Mouse (Mus musculus): ENCODE results near the gene Smg1. TPM values are rescaled to one million over a fixed set of nuclear protein-coding genes. Genes with fewer than 3 reads are reported as not detected.
A peak's percentile ranks its signal among the peaks of the same experiment; 100 is the strongest.

Smg1 gene
- total RNA-seq (2014; rRNA removed) (38.6 and 39.9 TPM in 2 replicates), polyA plus RNA-seq (2015; fragmentation: Nextera tagmentation; extraction: Ambion mirVana) (15.4 and 15.9 TPM in 2 replicates)

DNA sequence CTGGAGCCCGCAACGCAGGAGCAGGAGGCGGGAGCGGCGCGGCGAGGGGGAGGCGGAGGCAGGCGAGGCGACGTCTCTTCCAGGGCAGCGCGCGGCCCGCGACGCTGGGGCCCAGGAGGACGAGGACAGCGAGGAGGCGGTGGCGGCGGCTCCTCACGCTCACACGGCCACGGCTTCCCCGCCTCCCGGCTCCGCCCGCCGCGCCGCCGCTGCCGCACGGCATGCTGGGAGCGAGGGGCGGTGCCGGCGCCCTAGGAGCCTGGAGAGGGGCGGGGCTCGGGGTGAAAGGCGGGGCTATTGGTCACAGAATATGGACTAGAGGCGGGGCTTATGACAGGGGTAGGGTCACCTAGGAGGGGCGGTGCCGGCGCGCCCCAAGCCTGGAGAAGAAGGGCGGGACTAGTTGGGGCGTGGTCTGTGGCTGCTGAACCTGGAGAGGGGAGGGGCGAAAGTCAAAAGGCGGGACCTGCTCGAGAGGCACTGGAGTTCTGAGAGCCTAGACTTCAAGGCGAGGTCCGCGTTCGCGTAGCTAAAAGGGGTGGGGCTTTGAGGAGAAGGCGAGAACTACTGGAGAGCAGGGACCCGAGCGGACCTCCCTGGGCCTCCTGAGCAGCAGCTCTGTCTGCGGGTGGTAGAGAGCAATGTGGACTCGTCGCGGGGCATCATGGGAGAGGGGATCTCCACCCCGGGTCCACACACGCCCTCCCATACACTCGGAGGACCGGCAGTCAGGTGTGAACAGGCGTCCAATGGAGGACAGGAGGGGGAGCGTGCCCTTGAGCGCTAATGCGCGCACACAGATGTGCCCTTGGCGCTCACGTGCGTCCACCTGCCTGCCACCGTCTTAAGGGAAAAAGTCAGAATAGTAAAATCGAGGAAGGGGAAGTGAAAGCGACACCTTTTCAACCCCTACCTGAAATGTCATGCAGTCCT, at the start of gene Smg1:
Gene Smg1 (minus strand): TSS at position 218 of the 933 bp plus-strand sequence.
- peak; percentile 97 for DNase-seq (ENCODE audit: low spot score)
- Histone ChIP-seq H3K9me3 (ENCODE audit: low read length) (no peaks in the 10 kb centered on the region), H3K9ac (replicated peaks; ENCODE audit: low read length) (peak within 1 kb of the TSS; percentile 87), H3K4me3 (ENCODE audit: low read length) (peak within 1 kb of the TSS; percentile 94), H3K36me3 (ENCODE audit: insufficient read depth, low read length) (no peaks in the 10 kb centered on the region), H3K27me3 (ENCODE audit: insufficient read depth, low read length) (no peaks in the 10 kb centered on the region), H3K4me1 (ENCODE audit: insufficient read depth, low read length) (peaks cover 6% of the 10 kb centered on the region; the same call in 1 of the 2 replicates), H3K27ac (peak within 1 kb of the TSS; percentile 88), H3K4me2 (ENCODE audit: low read depth, low read length) (peak within 1 kb of the TSS; percentile 83)
- TF ChIP-seq CTCF (IDR thresholded peaks at IDR 0.05; ENCODE audit: low read depth) = no peak
- peak; percentile 95 for ATAC-seq
- WGBS = 2% methylated on average over 61 of the region's 79 CpGs

DNA sequence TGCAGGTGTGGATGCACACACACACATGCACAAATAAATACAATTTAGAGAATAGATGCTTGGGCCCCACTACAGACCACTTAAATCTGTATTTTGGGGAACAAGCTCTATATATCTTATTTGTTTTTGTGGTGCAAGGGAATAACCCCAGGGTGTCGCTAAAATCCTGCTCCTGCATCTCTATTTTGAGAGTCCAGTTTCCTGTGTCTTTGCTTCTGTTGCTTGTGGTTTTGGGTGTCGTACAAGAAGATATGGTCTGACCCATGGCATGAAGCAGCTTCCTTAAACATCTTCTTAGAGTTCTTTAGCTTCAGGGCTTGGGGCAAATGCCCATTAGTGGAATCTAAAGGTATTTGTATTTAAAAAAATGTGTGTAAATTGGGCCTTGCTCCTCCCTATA, 39.7 kb upstream of the Smg1 start:
- Histone ChIP-seq H3K4me1 (ENCODE audit: insufficient read depth, low read length) (no peaks in the 10 kb centered on the region), H3K9me3 (ENCODE audit: low read length) (no peaks in the 10 kb centered on the region), H3K27me3 (ENCODE audit: insufficient read depth, low read length) (no peaks in the 10 kb centered on the region), H3K9ac (replicated peaks; ENCODE audit: low read length) (no peak overlapping the region), H3K4me3 (ENCODE audit: low read length) (no peak overlapping the region), H3K27ac (no peak overlapping the region), H3K4me2 (ENCODE audit: low read depth, low read length) (no peak overlapping the region), H3K36me3 (ENCODE audit: insufficient read depth, low read length) (no peaks in the 10 kb centered on the region)
- DNase-seq (ENCODE audit: low spot score) (no peak), ATAC-seq (no peak)
- no peak for TF ChIP-seq CTCF (IDR thresholded peaks at IDR 0.05; ENCODE audit: low read depth)
- 89% methylated on average over 2 of the region's 2 CpGs for WGBS

DNA sequence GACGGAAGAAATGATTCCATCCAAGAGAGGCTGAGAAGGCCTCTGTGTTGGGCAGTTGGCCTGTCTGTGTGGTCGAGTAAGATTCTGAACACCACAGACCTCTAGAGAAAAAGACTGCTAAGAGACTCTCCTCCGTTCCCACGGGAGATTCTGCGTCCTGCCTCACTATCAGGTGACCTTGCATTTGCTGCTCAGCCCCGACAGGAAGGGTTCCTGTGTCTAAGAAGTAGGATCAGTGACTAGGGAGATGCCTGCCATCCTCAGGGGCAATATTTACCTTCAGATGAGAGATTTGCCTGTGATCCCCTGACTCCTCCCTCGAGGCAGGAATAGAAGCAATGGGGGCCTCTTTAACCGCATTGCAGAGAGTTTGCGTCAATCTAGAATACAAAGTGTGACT, 39.1 kb upstream of the Smg1 start:
- no peak overlapping the region for H3K9ac ChIP-seq (replicated peaks; ENCODE audit: low read length)
- 85% methylated on average over 9 of the region's 9 CpGs for WGBS
- no peak overlapping the region for H3K27ac ChIP-seq
- H3K4me3 ChIP-seq (ENCODE audit: low read length) = no peak overlapping the region
- DNase-seq (ENCODE audit: low spot score) (no peak), ATAC-seq (no peak)
- H3K27me3 ChIP-seq (ENCODE audit: insufficient read depth, low read length) = no peaks in the 10 kb centered on the region
- no peaks in the 10 kb centered on the region for H3K4me1 ChIP-seq (ENCODE audit: insufficient read depth, low read length)
- no peaks in the 10 kb centered on the region for H3K9me3 ChIP-seq (ENCODE audit: low read length)
- no peak overlapping the region for H3K4me2 ChIP-seq (ENCODE audit: low read depth, low read length)
- H3K36me3 ChIP-seq (ENCODE audit: insufficient read depth, low read length) = no peaks in the 10 kb centered on the region
- TF ChIP-seq CTCF (IDR thresholded peaks at IDR 0.05; ENCODE audit: low read depth) = no peak

DNA sequence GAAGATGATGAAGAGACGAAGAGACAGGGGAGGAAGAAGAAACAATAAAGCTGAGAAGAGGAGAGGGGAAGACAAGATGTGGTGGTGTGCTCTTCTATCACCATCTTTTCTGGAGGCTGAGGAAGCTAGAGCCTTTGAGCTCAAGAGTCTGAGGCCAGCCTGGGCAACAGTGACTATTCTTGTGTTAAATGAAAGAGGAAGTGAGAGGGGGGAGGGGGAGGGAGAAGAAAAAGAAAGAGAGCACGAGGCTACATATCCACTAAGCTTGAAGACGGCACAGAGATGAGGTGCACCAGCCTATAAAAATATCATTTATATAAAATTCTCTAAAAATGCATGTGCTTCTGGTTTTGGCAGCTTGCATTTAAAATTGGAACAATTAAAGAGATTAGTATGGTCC, 36.1 kb upstream of the Smg1 start:
- 52% methylated on average over 3 of the region's 3 CpGs for WGBS
- Histone ChIP-seq H3K9me3 (ENCODE audit: low read length) (no peaks in the 10 kb centered on the region), H3K27me3 (ENCODE audit: insufficient read depth, low read length) (no peaks in the 10 kb centered on the region), H3K4me2 (ENCODE audit: low read depth, low read length) (no peak overlapping the region), H3K4me3 (ENCODE audit: low read length) (no peak overlapping the region), H3K4me1 (ENCODE audit: insufficient read depth, low read length) (no peaks in the 10 kb centered on the region), H3K36me3 (ENCODE audit: insufficient read depth, low read length) (no peaks in the 10 kb centered on the region), H3K27ac (no peak overlapping the region), H3K9ac (replicated peaks; ENCODE audit: low read length) (no peak overlapping the region)
- ATAC-seq (no peak), DNase-seq (ENCODE audit: low spot score) (no peak)
- TF ChIP-seq CTCF (IDR thresholded peaks at IDR 0.05; ENCODE audit: low read depth) = no peak

- 62% methylated on average over 11 of the region's 11 CpGs for WGBS
- H3K36me3 ChIP-seq (ENCODE audit: insufficient read depth, low read length) = no peaks in the 10 kb centered on the region
- no peaks in the 10 kb centered on the region for H3K4me1 ChIP-seq (ENCODE audit: insufficient read depth, low read length)
- H3K27me3 ChIP-seq (ENCODE audit: insufficient read depth, low read length) = no peaks in the 10 kb centered on the region
- H3K9me3 ChIP-seq (ENCODE audit: low read length) = no peaks in the 10 kb centered on the region
- H3K9ac ChIP-seq (replicated peaks; ENCODE audit: low read length) = no peak overlapping the region
- TF ChIP-seq CTCF (IDR thresholded peaks at IDR 0.05; ENCODE audit: low read depth) = no peak
- H3K4me3 ChIP-seq (ENCODE audit: low read length) = no peak overlapping the region
- H3K27ac ChIP-seq = no peak overlapping the region
- DNase-seq (ENCODE audit: low spot score) = no peak
- ATAC-seq = no peak
- H3K4me2 ChIP-seq (ENCODE audit: low read depth, low read length) = no peak overlapping the region
These were observed 34.0 kb upstream of the Smg1 start for GRCm38 (mm10) chr7:118277335-118277910.

GRCm38 (mm10) chr7:118276684-118277334, 33.3 kb upstream of the Smg1 start:
- Histone ChIP-seq H3K4me2 (ENCODE audit: low read depth, low read length) (no peak overlapping the region), H3K9me3 (ENCODE audit: low read length) (no peaks in the 10 kb centered on the region), H3K9ac (replicated peaks; ENCODE audit: low read length) (no peak overlapping the region), H3K4me3 (ENCODE audit: low read length) (no peak overlapping the region), H3K4me1 (ENCODE audit: insufficient read depth, low read length) (no peaks in the 10 kb centered on the region), H3K36me3 (ENCODE audit: insufficient read depth, low read length) (no peaks in the 10 kb centered on the region), H3K27ac (no peak overlapping the region), H3K27me3 (ENCODE audit: insufficient read depth, low read length) (no peaks in the 10 kb centered on the region)
- TF ChIP-seq CTCF (IDR thresholded peaks at IDR 0.05; ENCODE audit: low read depth) = no peak
- ATAC-seq = no peak
- WGBS = 90% methylated on average over 15 of the region's 15 CpGs
- no peak for DNase-seq (ENCODE audit: low spot score)
